Mouse (Mus musculus) neural tube, embryonic 10.5 days (tissue): Measurements from ENCODE around the gene St6galnac1.
"Not testable (repeated sequence)": the region's sequence is repeated elsewhere in the genome, so short reads cannot be mapped to it uniquely, and the experiment has no call there.

Experiments
- DNase-seq: peaks from one replicate; pipeline ENCODE4 v3.0.0-alpha.2; 2017; ENCODE audit warnings: low spot score; ENCODE audit errors: extremely low spot score

The St6galnac1 gene

DNA sequence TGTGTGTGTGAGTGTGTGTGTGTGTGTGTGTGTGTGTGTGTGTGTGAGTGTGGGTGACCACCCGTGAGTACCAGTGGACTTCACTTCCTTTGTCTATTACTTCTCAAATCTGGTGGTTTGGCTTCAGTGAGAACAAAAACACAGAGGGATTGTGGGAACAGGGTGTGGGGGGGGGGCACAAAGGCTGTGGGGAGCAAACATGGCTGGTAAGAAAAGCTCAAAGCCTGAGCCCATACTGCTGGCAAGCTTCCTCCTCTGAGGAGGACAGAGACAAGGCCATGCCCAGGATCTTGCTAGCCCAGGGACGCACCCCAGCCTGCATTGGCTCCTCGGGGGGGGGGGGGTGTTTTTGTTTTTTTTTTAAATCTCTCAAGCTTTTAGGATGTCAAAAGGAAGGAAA lies 32.2 kb upstream of the St6galnac1 start:
- DNase-seq: no peak

GRCm38 (mm10) chr11:116807116-116807515 lies 31.8 kb upstream of the St6galnac1 start:
- no peak for DNase-seq

- DNase-seq: no peak
These were observed 31.1 kb upstream of the St6galnac1 start for GRCm38 (mm10) chr11:116806136-116807071.

DNA sequence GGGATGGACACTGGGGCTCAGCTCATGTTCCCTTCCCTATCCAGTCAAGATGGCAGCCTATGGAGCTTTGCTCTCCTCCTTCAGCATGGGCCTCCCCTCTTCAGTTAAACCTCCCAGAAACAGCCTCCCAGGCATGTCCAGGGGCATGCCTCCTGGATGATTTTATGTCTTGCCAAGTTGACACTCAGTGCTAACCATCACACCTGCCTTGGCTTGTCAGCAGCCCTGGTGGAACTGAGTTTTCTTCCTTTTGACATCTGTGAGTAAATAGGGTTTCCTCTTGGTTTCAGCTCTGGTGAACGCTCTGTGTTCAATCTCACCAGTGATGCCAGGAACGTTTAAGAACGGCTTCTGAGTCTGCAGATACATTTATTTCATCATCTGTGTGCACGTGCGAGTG lies 27.4 kb upstream of the St6galnac1 start:
- no peak for DNase-seq

- DNase-seq: no peak
These were observed 25.8 kb upstream of the St6galnac1 start for GRCm38 (mm10) chr11:116801106-116801505.

- no peak for DNase-seq
These were observed 24.1 kb upstream of the St6galnac1 start for GRCm38 (mm10) chr11:116799364-116799763.

GRCm38 (mm10) chr11:116784221-116784620 lies 8.9 kb upstream of the St6galnac1 start:
- no peak for DNase-seq

DNA sequence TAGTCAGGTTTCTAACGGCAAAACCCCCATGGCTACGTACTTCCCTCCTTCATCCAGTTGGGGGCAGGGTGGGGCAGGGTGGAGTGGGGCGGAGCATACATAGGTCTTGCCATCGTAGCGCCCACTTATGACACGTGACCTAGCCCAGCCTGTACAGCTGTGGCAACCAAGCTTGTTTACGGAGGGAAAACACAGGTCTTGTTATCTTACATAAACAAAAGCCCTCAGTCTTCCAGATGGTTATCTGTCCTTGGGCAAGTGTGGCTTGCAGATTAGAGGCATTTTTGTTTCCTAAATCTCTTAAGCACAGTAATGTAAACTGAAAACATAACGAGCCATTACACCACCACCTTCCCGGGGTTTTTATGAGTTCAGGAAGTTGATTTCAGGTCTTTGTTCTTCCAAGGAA lies 7.4 kb upstream of the St6galnac1 start:
- no peak for DNase-seq

DNA sequence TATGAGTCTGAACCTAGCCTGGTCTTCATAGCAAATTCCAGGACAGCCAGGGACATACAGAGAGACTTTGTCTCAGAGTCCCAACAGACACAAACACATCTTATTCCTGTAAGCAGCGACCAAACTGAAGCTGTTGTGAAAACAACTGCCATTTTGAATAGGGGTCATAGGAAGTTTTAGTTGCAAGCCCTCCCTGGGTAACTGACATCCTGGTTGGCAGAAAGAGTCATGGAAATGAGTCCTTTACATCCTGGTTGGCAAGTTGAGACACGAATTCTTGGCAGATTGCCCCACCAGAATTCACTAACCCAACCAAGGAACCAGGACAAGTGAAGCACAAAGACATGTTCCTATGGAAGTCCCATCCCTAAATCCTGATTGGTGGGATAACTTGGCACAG lies 2.1 kb downstream of the St6galnac1 start:
- DNase-seq: no peak

- no peak for DNase-seq
These were observed 5.4 kb downstream of the St6galnac1 start for GRCm38 (mm10) chr11:116769873-116770272.

GRCm38 (mm10) chr11:116764946-116765345 lies 10.4 kb downstream of the St6galnac1 start:
- no peak for DNase-seq

DNA sequence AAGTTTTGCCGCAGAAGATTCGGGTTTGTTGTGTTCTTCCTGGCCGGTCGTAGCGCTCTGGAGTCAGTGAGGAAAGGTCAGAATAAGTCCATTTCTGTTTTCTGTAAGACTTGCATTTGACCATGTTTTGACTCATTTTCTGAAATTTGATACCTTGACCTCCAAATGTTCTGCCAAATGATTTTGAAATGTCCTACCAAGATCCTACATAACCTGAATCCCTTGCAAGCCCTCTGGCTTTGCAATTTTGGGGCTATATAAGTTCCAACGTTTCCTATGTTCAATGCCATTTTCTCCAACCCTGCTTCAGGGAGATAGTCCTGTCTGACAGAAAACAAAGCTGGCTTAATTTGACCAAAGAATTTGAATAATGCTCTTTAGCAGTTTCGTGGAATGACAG lies 11.0 kb downstream of the St6galnac1 start:
- no peak for DNase-seq

DNA sequence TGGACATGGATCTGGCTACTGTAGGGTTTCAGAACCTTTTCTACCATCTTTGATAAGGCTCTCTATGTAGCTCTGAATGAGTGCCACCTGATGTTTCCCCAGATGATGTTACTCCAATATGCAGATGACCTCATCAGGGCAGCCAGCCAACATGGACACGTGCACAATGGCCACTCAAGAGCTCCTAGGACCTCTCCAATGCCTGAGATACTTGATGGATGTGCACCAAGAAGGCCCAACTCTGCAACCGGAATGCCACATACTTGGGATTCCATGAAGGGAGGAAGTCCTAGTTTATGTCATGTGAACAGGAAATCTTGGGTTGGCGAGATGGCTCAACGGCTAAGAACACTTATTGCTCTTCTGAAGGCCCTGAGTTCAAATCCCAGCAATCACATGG lies 20.1 kb downstream of the St6galnac1 start:
- no peak for DNase-seq

DNA sequence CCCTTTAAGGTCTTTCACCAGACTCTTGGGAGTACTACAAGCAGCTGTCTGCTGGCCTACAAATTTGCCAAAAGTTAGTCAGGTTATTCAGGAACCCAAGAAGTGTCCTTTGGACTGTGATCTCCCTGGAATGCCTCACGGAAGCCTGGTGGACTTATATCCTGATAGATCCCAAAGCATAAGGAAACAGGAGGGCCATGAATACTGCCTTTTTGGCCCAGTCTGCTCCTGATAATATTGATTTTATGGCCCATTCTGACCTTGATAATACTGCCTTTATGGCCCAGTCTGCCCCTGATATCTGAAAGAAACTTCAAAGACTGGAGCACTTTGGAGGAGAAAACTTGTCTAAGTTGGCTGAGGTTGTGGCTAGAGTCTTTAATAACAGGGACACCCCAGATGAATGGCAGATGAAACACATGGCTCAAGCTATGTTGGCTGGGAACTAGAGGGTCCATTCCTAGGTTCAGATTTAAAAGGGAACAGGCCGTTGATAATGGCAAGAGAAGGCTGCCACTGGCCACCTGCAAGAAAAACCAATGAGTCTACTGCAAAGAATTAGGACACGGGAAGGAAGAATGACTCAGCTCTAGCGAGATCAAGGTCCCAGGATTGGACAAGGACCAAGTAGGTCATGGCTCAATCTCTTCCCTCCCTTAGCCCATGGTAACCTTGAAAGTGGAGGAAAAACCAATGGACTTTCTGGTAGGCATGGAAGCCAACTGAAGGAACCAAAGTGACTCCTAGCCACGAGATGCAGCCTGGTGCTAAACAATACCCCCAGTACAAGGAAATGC lies 21.4 kb downstream of the St6galnac1 start:
- DNase-seq: no peak

DNA sequence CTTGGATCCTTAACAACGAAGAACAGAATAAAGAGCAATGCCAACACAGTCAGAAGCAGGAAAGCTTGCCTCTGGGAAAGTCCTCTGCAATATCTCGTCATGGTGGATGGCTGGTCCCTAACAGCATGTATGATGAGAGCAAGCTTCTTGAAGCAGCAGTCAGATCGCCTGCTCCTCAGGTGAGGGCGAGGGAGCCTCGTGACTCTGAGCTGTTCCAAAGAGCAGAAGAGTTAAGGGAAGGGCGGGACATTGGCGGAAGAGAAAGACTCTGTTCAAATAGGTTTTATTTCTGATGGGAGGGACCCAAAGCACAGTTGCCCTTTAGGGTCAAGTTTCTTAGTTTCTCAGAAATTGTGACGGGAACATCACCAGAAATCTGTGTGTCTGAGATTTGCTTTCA lies 25.6 kb downstream of the St6galnac1 start:
- DNase-seq: no peak

DNA sequence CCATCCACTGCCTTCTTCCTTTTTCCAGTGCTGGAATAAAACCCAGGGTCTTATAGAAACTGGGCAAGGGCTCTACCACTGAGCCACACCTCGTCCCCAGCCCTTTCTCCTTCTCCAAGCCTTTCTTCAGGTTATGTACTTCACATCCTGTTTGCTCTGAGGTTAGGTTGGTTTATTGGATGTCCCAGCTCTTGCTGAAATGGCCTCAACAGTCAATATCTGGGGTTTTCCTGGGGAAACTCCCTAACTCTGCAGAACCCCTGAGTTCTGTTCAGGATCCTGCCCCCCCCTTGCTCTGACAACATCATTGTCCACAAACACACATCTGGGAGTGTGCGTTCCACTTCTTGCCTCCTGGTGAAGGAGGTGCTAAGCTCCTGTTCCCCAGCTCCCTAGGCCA lies 26.6 kb downstream of the St6galnac1 start:
- DNase-seq: not testable (repeated sequence)

DNA sequence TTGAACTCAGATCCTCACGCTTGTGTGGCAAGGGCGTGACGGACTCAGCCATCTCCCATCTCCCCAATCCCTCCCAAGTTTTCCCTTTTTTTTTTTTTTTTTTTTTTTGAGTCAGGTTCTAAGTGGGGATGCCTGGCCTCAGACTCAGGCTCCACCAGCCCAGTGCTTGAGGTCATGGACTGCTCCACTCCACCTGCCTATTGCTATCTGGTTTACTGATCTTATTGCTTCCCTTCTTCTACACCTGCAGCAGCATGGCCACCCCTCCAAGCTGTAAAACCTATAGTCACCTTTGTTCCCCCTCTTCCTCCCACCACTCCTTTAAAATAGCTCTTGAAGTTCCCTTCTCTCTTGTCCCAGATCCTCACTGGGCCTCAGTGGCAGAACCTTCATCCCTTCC lies 28.5 kb downstream of the St6galnac1 start:
- DNase-seq: not testable (repeated sequence)

- not testable (repeated sequence) for DNase-seq
These were observed 29.9 kb downstream of the St6galnac1 start for GRCm38 (mm10) chr11:116745457-116745856.

GRCm38 (mm10) chr11:116738411-116738810 lies 36.9 kb downstream of the St6galnac1 start:
- peak; percentile 26 for DNase-seq

DNA sequence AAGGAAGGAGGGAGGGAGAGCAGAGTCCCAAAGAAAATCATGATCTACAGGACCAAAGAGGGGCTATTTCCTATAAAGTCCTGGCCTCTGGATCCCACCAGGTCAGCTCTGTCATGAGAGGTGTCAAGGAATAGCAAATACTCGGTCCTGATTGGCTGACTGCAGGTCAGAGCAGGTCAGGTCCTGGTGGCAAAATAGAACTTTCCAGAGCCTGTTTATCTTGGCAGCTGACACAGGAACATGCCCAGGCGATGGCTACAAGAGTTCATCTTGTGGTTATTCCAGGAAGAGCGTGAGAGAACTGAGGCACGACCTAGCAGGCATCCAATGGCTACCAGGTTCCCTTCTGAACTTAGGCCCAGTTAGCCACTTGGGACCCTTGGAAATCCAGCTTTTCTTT lies 42.8 kb downstream of the St6galnac1 start:
- DNase-seq: no peak

DNA sequence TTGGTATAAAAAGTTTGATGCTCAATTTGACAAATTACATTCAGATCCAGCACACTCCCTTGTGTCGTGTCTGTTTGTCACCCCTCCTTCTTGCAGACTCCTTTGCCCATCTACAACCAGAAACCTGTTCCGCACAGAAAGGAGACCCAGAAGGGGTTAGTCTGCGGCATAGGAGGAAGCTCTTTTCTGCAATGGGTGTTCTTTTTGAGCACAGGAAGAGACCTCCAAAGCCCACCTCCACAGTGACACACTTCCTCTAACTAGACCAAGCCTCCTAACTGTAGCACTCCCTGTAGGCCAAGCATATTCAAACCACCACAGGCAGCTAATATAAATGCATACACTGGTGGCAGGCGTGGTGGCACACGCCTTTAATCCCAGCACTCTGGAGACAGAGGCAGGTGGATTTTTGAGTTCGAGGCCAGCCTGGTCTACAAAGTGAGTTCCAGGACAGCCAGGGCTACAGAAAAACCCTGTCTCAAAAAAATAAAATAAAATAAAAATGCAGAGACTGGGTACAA lies 44.2 kb downstream of the St6galnac1 start:
- not testable (repeated sequence) for DNase-seq
